Mouse (Mus musculus): ENCODE data around the gene Myl7. TPM values are rescaled to one million over a fixed set of nuclear protein-coding genes. Genes with fewer than 3 reads are reported as not detected.

Myl7 gene
- polyA plus RNA-seq, 1 experiment from 2014 or later: not detected

- H3K27ac ChIP-seq: no peak overlapping the region
- ATAC-seq: no peak
- H3K36me3 ChIP-seq (ENCODE audit: poor library complexity, severe bottlenecking): no peaks in the 10 kb centered on the region
- no peak overlapping the region for H3K9ac ChIP-seq
- H3K4me2 ChIP-seq: no peak overlapping the region
- no peak overlapping the region for H3K4me3 ChIP-seq
- WGBS: 84% methylated on average over 13 of the region's 13 CpGs
- peaks cover 55% of the 10 kb centered on the region for H3K27me3 ChIP-seq
- H3K9me3 ChIP-seq (replicated peaks): no peaks in the 10 kb centered on the region
- H3K4me1 ChIP-seq: peaks cover 16% of the 10 kb centered on the region
Measured at GRCm38 (mm10) chr11:5859883-5860550, 38.6 kb downstream of the Myl7 start.

GRCm38 (mm10) chr11:5858723-5859122, 39.9 kb downstream of the Myl7 start:
- ATAC-seq: no peak
- Histone ChIP-seq H3K4me2 (no peak overlapping the region), H3K27ac (no peak overlapping the region), H3K9ac (no peak overlapping the region), H3K4me3 (no peak overlapping the region), H3K36me3 (ENCODE audit: poor library complexity, severe bottlenecking) (no peaks in the 10 kb centered on the region), H3K4me1 (peaks cover 16% of the 10 kb centered on the region), H3K27me3 (peaks cover 43% of the 10 kb centered on the region), H3K9me3 (replicated peaks) (no peaks in the 10 kb centered on the region)
- 60% methylated on average over 1 of the region's 1 CpGs for WGBS

- H3K9me3 ChIP-seq (replicated peaks): no peaks in the 10 kb centered on the region
- WGBS: 82% methylated on average over 8 of the region's 8 CpGs
- no peak for ATAC-seq
- no peak overlapping the region for H3K4me3 ChIP-seq
- no peak overlapping the region for H3K9ac ChIP-seq
- peaks cover 10% of the 10 kb centered on the region for H3K4me1 ChIP-seq
- no peaks in the 10 kb centered on the region for H3K36me3 ChIP-seq (ENCODE audit: poor library complexity, severe bottlenecking)
- H3K27me3 ChIP-seq: peaks cover 22% of the 10 kb centered on the region
- H3K27ac ChIP-seq: no peak overlapping the region
- no peak overlapping the region for H3K4me2 ChIP-seq
Measured at GRCm38 (mm10) chr11:5856479-5857130, 42.0 kb downstream of the Myl7 start.

GRCm38 (mm10) chr11:5855902-5856301, 42.7 kb downstream of the Myl7 start:
- H3K36me3 ChIP-seq (ENCODE audit: poor library complexity, severe bottlenecking): no peaks in the 10 kb centered on the region
- no peak for ATAC-seq
- no peak overlapping the region for H3K27ac ChIP-seq

GRCm38 (mm10) chr11:5855481-5855880, 43.1 kb downstream of the Myl7 start:
- Histone ChIP-seq H3K4me2 (no peak overlapping the region), H3K4me1 (no peaks in the 10 kb centered on the region), H3K4me3 (no peak overlapping the region), H3K27ac (no peak overlapping the region), H3K9ac (no peak overlapping the region), H3K27me3 (peaks cover 10% of the 10 kb centered on the region), H3K36me3 (ENCODE audit: poor library complexity, severe bottlenecking) (no peaks in the 10 kb centered on the region), H3K9me3 (replicated peaks) (no peaks in the 10 kb centered on the region)
- ATAC-seq: no peak

More at GRCm38 (mm10) chr11:5855902-5856301, 42.7 kb downstream of the Myl7 start:
- Histone ChIP-seq H3K4me3 (no peak overlapping the region), H3K9me3 (replicated peaks) (no peaks in the 10 kb centered on the region), H3K4me2 (no peak overlapping the region), H3K9ac (no peak overlapping the region), H3K27me3 (peaks cover 15% of the 10 kb centered on the region), H3K4me1 (0 out of 2 replicates have a peak, but pooled peaks cover 3% of the 10 kb centered on the region)
- WGBS: 40% methylated on average over 7 of the region's 7 CpGs

GRCm38 (mm10) chr11:5852314-5852713, 46.3 kb downstream of the Myl7 start:
- no peak for ATAC-seq
- H3K36me3 ChIP-seq (ENCODE audit: poor library complexity, severe bottlenecking): no peaks in the 10 kb centered on the region
- H3K4me2 ChIP-seq: no peak overlapping the region
- no peak overlapping the region for H3K27ac ChIP-seq
- H3K4me3 ChIP-seq: no peak overlapping the region
- no peaks in the 10 kb centered on the region for H3K9me3 ChIP-seq (replicated peaks)
- peaks cover 14% of the 10 kb centered on the region for H3K4me1 ChIP-seq
- 50% methylated on average over 1 of the region's 1 CpGs for WGBS
- no peaks in the 10 kb centered on the region for H3K27me3 ChIP-seq
- no peak overlapping the region for H3K9ac ChIP-seq

- Histone ChIP-seq H3K4me3 (no peak overlapping the region), H3K9me3 (replicated peaks) (no peaks in the 10 kb centered on the region), H3K9ac (no peak overlapping the region), H3K36me3 (ENCODE audit: poor library complexity, severe bottlenecking) (no peaks in the 10 kb centered on the region), H3K27ac (no peak overlapping the region), H3K4me1 (peaks cover 14% of the 10 kb centered on the region), H3K4me2 (no peak overlapping the region), H3K27me3 (no peaks in the 10 kb centered on the region)
- no peak for ATAC-seq
- 49% methylated on average over 4 of the region's 4 CpGs for WGBS
Measured at GRCm38 (mm10) chr11:5851021-5851736, 47.4 kb downstream of the Myl7 start.

GRCm38 (mm10) chr11:5850452-5850851, 48.1 kb downstream of the Myl7 start:
- Histone ChIP-seq H3K36me3 (ENCODE audit: poor library complexity, severe bottlenecking) (no peaks in the 10 kb centered on the region), H3K4me1 (peaks cover 14% of the 10 kb centered on the region)
- WGBS: 72% methylated on average over 5 of the region's 5 CpGs

GRCm38 (mm10) chr11:5849316-5849715, 49.3 kb downstream of the Myl7 start:
- peak; percentile 38; the same call in 1 of the 2 replicates for ATAC-seq
- H3K4me1 ChIP-seq: peaks cover 14% of the 10 kb centered on the region
- no peak overlapping the region for H3K9ac ChIP-seq
- no peak overlapping the region for H3K27ac ChIP-seq
- H3K4me2 ChIP-seq: no peak overlapping the region
- H3K36me3 ChIP-seq (ENCODE audit: poor library complexity, severe bottlenecking): no peaks in the 10 kb centered on the region
- 61% methylated on average over 2 of the region's 2 CpGs for WGBS
- H3K9me3 ChIP-seq (replicated peaks): no peaks in the 10 kb centered on the region
- no peak overlapping the region for H3K4me3 ChIP-seq
- H3K27me3 ChIP-seq: no peaks in the 10 kb centered on the region

More at GRCm38 (mm10) chr11:5850452-5850851, 48.1 kb downstream of the Myl7 start:
- H3K9me3 ChIP-seq (replicated peaks): no peaks in the 10 kb centered on the region
- no peak overlapping the region for H3K4me2 ChIP-seq
- no peaks in the 10 kb centered on the region for H3K27me3 ChIP-seq
- no peak for ATAC-seq
- no peak overlapping the region for H3K4me3 ChIP-seq
- no peak overlapping the region for H3K27ac ChIP-seq
- no peak overlapping the region for H3K9ac ChIP-seq

- no peak overlapping the region for H3K4me3 ChIP-seq
- ATAC-seq: peak; percentile 91
- H3K4me2 ChIP-seq: no peak overlapping the region
- H3K27me3 ChIP-seq: no peaks in the 10 kb centered on the region
- H3K36me3 ChIP-seq (ENCODE audit: poor library complexity, severe bottlenecking): no peaks in the 10 kb centered on the region
- peak overlapping the region; percentile 27; the same call in 1 of the 2 replicates for H3K27ac ChIP-seq
- no peak overlapping the region for H3K9ac ChIP-seq
- H3K9me3 ChIP-seq (replicated peaks): no peaks in the 10 kb centered on the region
- 25% methylated on average over 6 of the region's 6 CpGs for WGBS
- H3K4me1 ChIP-seq: peaks cover 14% of the 10 kb centered on the region
Measured at GRCm38 (mm10) chr11:5848741-5849140, 49.8 kb downstream of the Myl7 start.

- Histone ChIP-seq H3K4me1 (peaks cover 14% of the 10 kb centered on the region), H3K27ac (no peak overlapping the region), H3K4me2 (no peak overlapping the region), H3K4me3 (no peak overlapping the region), H3K9me3 (replicated peaks) (no peaks in the 10 kb centered on the region), H3K36me3 (ENCODE audit: poor library complexity, severe bottlenecking) (no peaks in the 10 kb centered on the region), H3K9ac (no peak overlapping the region), H3K27me3 (no peaks in the 10 kb centered on the region)
- no peak for ATAC-seq
- WGBS: 77% methylated on average over 7 of the region's 7 CpGs
Measured at GRCm38 (mm10) chr11:5846639-5847345, 51.8 kb downstream of the Myl7 start.
